Mouse (Mus musculus): Measurements from ENCODE around the gene Mybpc3. TPM values are rescaled to one million over a fixed set of nuclear protein-coding genes. Genes with fewer than 3 reads are reported as not detected.

Mybpc3 gene
- polyA plus RNA-seq, 2 experiments: 0.12 to 0.29 TPM

GRCm38 (mm10) chr2:91180706-91181105, 62.8 kb downstream of the Mybpc3 start:
- Histone ChIP-seq H3K4me2 (replicated peaks; ENCODE audit: low read depth, low read length, severe bottlenecking) (no peak overlapping the region), H3K9ac (ENCODE audit: low read depth, low read length, severe bottlenecking) (no peak overlapping the region), H3K4me3 (replicated peaks; ENCODE audit: low read length) (no peak overlapping the region), H3K27me3 (ENCODE audit: control insufficient read depth, insufficient read depth, low read length) (no peaks in the 10 kb centered on the region), H3K27ac (replicated peaks; ENCODE audit: low read depth, low read length) (no peak overlapping the region), H3K36me3 (ENCODE audit: control insufficient read depth, insufficient read depth, low read length) (peaks cover 7% of the 10 kb centered on the region; the same call in 1 of the 2 replicates), H3K9me3 (ENCODE audit: control insufficient read depth, low read length) (no peaks in the 10 kb centered on the region), H3K4me1 (ENCODE audit: control insufficient read depth, insufficient read depth, low read length) (peaks cover 13% of the 10 kb centered on the region)
- DNase-seq (ENCODE audit: low spot score) (no peak), ATAC-seq (ENCODE audit: low FRiP score, low read depth) (no peak)
- WGBS: 69% methylated on average over 5 of the region's 5 CpGs
- no peak for TF ChIP-seq POLR2A (IDR thresholded peaks at IDR 0.05; ENCODE audit: borderline replicate concordance, extremely low read depth, insufficient read depth, insufficient read length)

GRCm38 (mm10) chr2:91182016-91182404, 64.1 kb downstream of the Mybpc3 start:
- no peaks in the 10 kb centered on the region for H3K9me3 ChIP-seq (ENCODE audit: control insufficient read depth, low read length)
- peaks cover 13% of the 10 kb centered on the region for H3K4me1 ChIP-seq (ENCODE audit: control insufficient read depth, insufficient read depth, low read length)
- ATAC-seq (ENCODE audit: low FRiP score, low read depth) (no peak), DNase-seq (ENCODE audit: low spot score) (no peak)
- H3K9ac ChIP-seq (ENCODE audit: low read depth, low read length, severe bottlenecking): peak overlapping the region; percentile 58
- no peak overlapping the region for H3K27ac ChIP-seq (replicated peaks; ENCODE audit: low read depth, low read length)
- peak overlapping the region; percentile 88 for H3K4me3 ChIP-seq (replicated peaks; ENCODE audit: low read length)
- WGBS: 11% methylated on average over 8 of the region's 8 CpGs
- TF ChIP-seq POLR2A (IDR thresholded peaks at IDR 0.05; ENCODE audit: borderline replicate concordance, extremely low read depth, insufficient read depth, insufficient read length): no peak
- H3K36me3 ChIP-seq (ENCODE audit: control insufficient read depth, insufficient read depth, low read length): peaks cover 1% of the 10 kb centered on the region; the same call in 1 of the 2 replicates
- H3K4me2 ChIP-seq (replicated peaks; ENCODE audit: low read depth, low read length, severe bottlenecking): peak overlapping the region; percentile 69
- H3K27me3 ChIP-seq (ENCODE audit: control insufficient read depth, insufficient read depth, low read length): no peaks in the 10 kb centered on the region

- Histone ChIP-seq H3K36me3 (ENCODE audit: control insufficient read depth, insufficient read depth, low read length) (no peaks in the 10 kb centered on the region), H3K4me3 (replicated peaks; ENCODE audit: low read length) (peak overlapping the region; percentile 88), H3K4me1 (ENCODE audit: control insufficient read depth, insufficient read depth, low read length) (peaks cover 13% of the 10 kb centered on the region), H3K27ac (replicated peaks; ENCODE audit: low read depth, low read length) (peak overlapping the region; percentile 81), H3K27me3 (ENCODE audit: control insufficient read depth, insufficient read depth, low read length) (no peaks in the 10 kb centered on the region), H3K4me2 (replicated peaks; ENCODE audit: low read depth, low read length, severe bottlenecking) (peak overlapping the region; percentile 69), H3K9me3 (ENCODE audit: control insufficient read depth, low read length) (no peaks in the 10 kb centered on the region), H3K9ac (ENCODE audit: low read depth, low read length, severe bottlenecking) (peak overlapping the region; percentile 58)
- ATAC-seq (ENCODE audit: low FRiP score, low read depth) (peak; percentile 94), DNase-seq (ENCODE audit: low spot score) (peak; percentile 81)
- TF ChIP-seq POLR2A (IDR thresholded peaks at IDR 0.05; ENCODE audit: borderline replicate concordance, extremely low read depth, insufficient read depth, insufficient read length): no peak
- WGBS: under 1% methylated on average over 45 of the region's 81 CpGs
These were observed 64.6 kb downstream of the Mybpc3 start for GRCm38 (mm10) chr2:91182405-91183147.

GRCm38 (mm10) chr2:91183148-91183513, 65.2 kb downstream of the Mybpc3 start:
- WGBS: 2% methylated on average over 9 of the region's 9 CpGs
- no peaks in the 10 kb centered on the region for H3K9me3 ChIP-seq (ENCODE audit: control insufficient read depth, low read length)
- peak overlapping the region; percentile 88 for H3K4me3 ChIP-seq (replicated peaks; ENCODE audit: low read length)

GRCm38 (mm10) chr2:91183711-91184405, 65.9 kb downstream of the Mybpc3 start, which contains the start of gene Madd:
Gene Madd, minus strand, starts transcription at chr2:91183837.
- Histone ChIP-seq H3K4me2 (replicated peaks; ENCODE audit: low read depth, low read length, severe bottlenecking) (peak within 1 kb of the TSS; percentile 69), H3K27me3 (ENCODE audit: control insufficient read depth, insufficient read depth, low read length) (no peaks in the 10 kb centered on the region), H3K4me1 (ENCODE audit: control insufficient read depth, insufficient read depth, low read length) (peaks cover 13% of the 10 kb centered on the region), H3K27ac (replicated peaks; ENCODE audit: low read depth, low read length) (peak within 1 kb of the TSS; percentile 81), H3K36me3 (ENCODE audit: control insufficient read depth, insufficient read depth, low read length) (no peaks in the 10 kb centered on the region), H3K9ac (ENCODE audit: low read depth, low read length, severe bottlenecking) (peak within 1 kb of the TSS; percentile 58), H3K4me3 (replicated peaks; ENCODE audit: low read length) (peak within 1 kb of the TSS; percentile 88), H3K9me3 (ENCODE audit: control insufficient read depth, low read length) (no peaks in the 10 kb centered on the region)
- WGBS: 65% methylated on average over 15 of the region's 15 CpGs
- DNase-seq (ENCODE audit: low spot score) (no peak), ATAC-seq (ENCODE audit: low FRiP score, low read depth) (no peak)
- TF ChIP-seq POLR2A (IDR thresholded peaks at IDR 0.05; ENCODE audit: borderline replicate concordance, extremely low read depth, insufficient read depth, insufficient read length): no peak

More at GRCm38 (mm10) chr2:91183148-91183513, 65.2 kb downstream of the Mybpc3 start:
- no peaks in the 10 kb centered on the region for H3K36me3 ChIP-seq (ENCODE audit: control insufficient read depth, insufficient read depth, low read length)
- H3K4me2 ChIP-seq (replicated peaks; ENCODE audit: low read depth, low read length, severe bottlenecking): peak overlapping the region; percentile 69
- peak overlapping the region; percentile 81 for H3K27ac ChIP-seq (replicated peaks; ENCODE audit: low read depth, low read length)
- DNase-seq (ENCODE audit: low spot score) (peak; percentile 93), ATAC-seq (ENCODE audit: low FRiP score, low read depth) (peak; percentile 94)
- peaks cover 13% of the 10 kb centered on the region for H3K4me1 ChIP-seq (ENCODE audit: control insufficient read depth, insufficient read depth, low read length)
- H3K27me3 ChIP-seq (ENCODE audit: control insufficient read depth, insufficient read depth, low read length): no peaks in the 10 kb centered on the region
- peak overlapping the region; percentile 58 for H3K9ac ChIP-seq (ENCODE audit: low read depth, low read length, severe bottlenecking)
- no peak for TF ChIP-seq POLR2A (IDR thresholded peaks at IDR 0.05; ENCODE audit: borderline replicate concordance, extremely low read depth, insufficient read depth, insufficient read length)

Other genes starting within 250 kb of the Mybpc3 start
- gene C1qtnf4, start 232.3 kb upstream of the Mybpc3 start, polyA plus RNA-seq (2012; rRNA removed): 28.6 and 38.1 TPM in 2 replicates
- 32.0 and 35.0 TPM in 2 replicates for gene C1qtnf4, start 232.3 kb upstream of the Mybpc3 start, polyA plus RNA-seq (2014; fragmentation: Nextera tagmentation; extraction: Ambion mirVana)
- 25.5 and 26.8 TPM in 2 replicates for gene Kbtbd4, start 213.4 kb upstream of the Mybpc3 start, polyA plus RNA-seq (2012; rRNA removed)
- 30.5 and 33.8 TPM in 2 replicates for gene Kbtbd4, start 213.4 kb upstream of the Mybpc3 start, polyA plus RNA-seq (2014; fragmentation: Nextera tagmentation; extraction: Ambion mirVana)
- gene Ndufs3, start 213.3 kb upstream of the Mybpc3 start, polyA plus RNA-seq (2012; rRNA removed): 155 and 170 TPM in 2 replicates
- 207 and 219 TPM in 2 replicates for gene Ndufs3, start 213.3 kb upstream of the Mybpc3 start, polyA plus RNA-seq (2014; fragmentation: Nextera tagmentation; extraction: Ambion mirVana)
- 70.3 and 73.1 TPM in 2 replicates for gene Celf1, start 177.8 kb upstream of the Mybpc3 start, polyA plus RNA-seq (2012; rRNA removed)
- gene Celf1, start 177.8 kb upstream of the Mybpc3 start, polyA plus RNA-seq (2014; fragmentation: Nextera tagmentation; extraction: Ambion mirVana): 51.5 and 52.2 TPM in 2 replicates
- gene Rapsn, start 82.5 kb upstream of the Mybpc3 start, polyA plus RNA-seq (2012; rRNA removed): 24.9 and 28.1 TPM in 2 replicates
- 18.5 and 26.5 TPM in 2 replicates for gene Rapsn, start 82.5 kb upstream of the Mybpc3 start, polyA plus RNA-seq (2014; fragmentation: Nextera tagmentation; extraction: Ambion mirVana)
- gene Psmc3, start 64.1 kb upstream of the Mybpc3 start, polyA plus RNA-seq (2012; rRNA removed): 158 and 203 TPM in 2 replicates
- gene Psmc3, start 64.1 kb upstream of the Mybpc3 start, polyA plus RNA-seq (2014; fragmentation: Nextera tagmentation; extraction: Ambion mirVana): 287 and 305 TPM in 2 replicates
- gene Slc39a13, start 47.7 kb upstream of the Mybpc3 start, polyA plus RNA-seq (2012; rRNA removed): 143 and 172 TPM in 2 replicates
- gene Slc39a13, start 47.7 kb upstream of the Mybpc3 start, polyA plus RNA-seq (2014; fragmentation: Nextera tagmentation; extraction: Ambion mirVana): 63.3 and 74.3 TPM in 2 replicates
- gene Spi1, start 35.8 kb upstream of the Mybpc3 start, polyA plus RNA-seq (2012; rRNA removed): 13.7 and 14.1 TPM in 2 replicates
- 10.6 and 10.7 TPM in 2 replicates for gene Spi1, start 35.8 kb upstream of the Mybpc3 start, polyA plus RNA-seq (2014; fragmentation: Nextera tagmentation; extraction: Ambion mirVana)
- 17.8 and 18.1 TPM in 2 replicates for gene Madd, start 65.7 kb downstream of the Mybpc3 start, polyA plus RNA-seq (2012; rRNA removed)
- gene Madd, start 65.7 kb downstream of the Mybpc3 start, polyA plus RNA-seq (2014; fragmentation: Nextera tagmentation; extraction: Ambion mirVana): 8.6 and 9.8 TPM in 2 replicates
- 3.4 and 5.0 TPM in 2 replicates for gene Nr1h3, start 84.7 kb downstream of the Mybpc3 start, polyA plus RNA-seq (2012; rRNA removed)
- 1.5 and 2.8 TPM in 2 replicates for gene Nr1h3, start 84.7 kb downstream of the Mybpc3 start, polyA plus RNA-seq (2014; fragmentation: Nextera tagmentation; extraction: Ambion mirVana)
- gene Acp2, start 84.7 kb downstream of the Mybpc3 start, polyA plus RNA-seq (2012; rRNA removed): 29.9 and 37.1 TPM in 2 replicates
- gene Acp2, start 84.7 kb downstream of the Mybpc3 start, polyA plus RNA-seq (2014; fragmentation: Nextera tagmentation; extraction: Ambion mirVana): 31.6 and 34.2 TPM in 2 replicates
- 52.8 and 56.4 TPM in 2 replicates for gene Ddb2, start 118.8 kb downstream of the Mybpc3 start, polyA plus RNA-seq (2012; rRNA removed)
- 14.8 and 22.0 TPM in 2 replicates for gene Ddb2, start 118.8 kb downstream of the Mybpc3 start, polyA plus RNA-seq (2014; fragmentation: Nextera tagmentation; extraction: Ambion mirVana)
- gene Pacsin3, start 137.8 kb downstream of the Mybpc3 start, polyA plus RNA-seq (2012; rRNA removed): 67.8 and 73.8 TPM in 2 replicates
- 43.2 and 44.7 TPM in 2 replicates for gene Pacsin3, start 137.8 kb downstream of the Mybpc3 start, polyA plus RNA-seq (2014; fragmentation: Nextera tagmentation; extraction: Ambion mirVana)
- 58.7 and 59.8 TPM in 2 replicates for gene Arfgap2, start 146.8 kb downstream of the Mybpc3 start, polyA plus RNA-seq (2012; rRNA removed)
- 76.1 and 78.8 TPM in 2 replicates for gene Arfgap2, start 146.8 kb downstream of the Mybpc3 start, polyA plus RNA-seq (2014; fragmentation: Nextera tagmentation; extraction: Ambion mirVana)

All from limb, embryonic 14.5 days (tissue).